In the genomic region with DNA sequence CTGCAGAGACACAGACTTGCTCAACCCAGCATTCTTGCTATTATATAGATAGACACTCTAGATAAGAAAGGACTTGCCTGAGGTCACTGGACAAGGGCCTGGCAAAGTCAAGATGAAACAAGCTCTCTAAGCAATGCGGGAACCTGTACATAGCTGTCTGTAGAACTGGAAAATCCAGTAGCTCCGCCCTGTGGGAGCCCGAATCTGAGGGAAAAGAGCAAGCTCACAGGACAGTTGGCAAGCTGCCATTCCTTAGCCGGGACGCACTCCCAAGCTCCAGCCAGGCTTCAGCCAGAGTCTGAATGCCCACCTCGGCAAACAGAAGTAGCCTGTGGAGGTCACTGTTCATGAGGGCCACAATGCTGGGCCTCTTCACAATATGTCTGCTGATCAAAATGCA, we compare ENCODE assay signal across 8 mouse cellular contexts. TPM values are rescaled to one million over a fixed set of nuclear protein-coding genes. Genes with fewer than 3 reads are reported as not detected.
DNase-seq lines count a peak whose midpoint lies in the region; ATAC-seq lines count a peak whose summit lies in the region.

No protein-coding gene starts in this region.

- peak; percentile 46 to 57 for DNase-seq in cerebellum, postnatal 10 days
- DNase-seq in cerebellum, adult 8-10 months, result no peak
- DNase-seq in midbrain, embryonic 10.5 days (ENCODE audit: low spot score), result no peak
- DNase-seq in kidney, postnatal 4 days, result peak; percentile 82 to 88
- peak; percentile 54 for DNase-seq in urinary bladder, adult 2 months (ENCODE audit: low spot score)
- DNase-seq in thymus, adult 18-20 months, result no peak

- H3K4me3 ChIP-seq in midbrain, embryonic 10.5 days, result no peak overlapping the region
- H3K4me3 ChIP-seq in midbrain, embryonic 15.5 days, result no peak overlapping the region

- H3K9me3 ChIP-seq in midbrain, embryonic 10.5 days (replicated peaks), result no peaks in the 10 kb centered on the region
- no peaks in the 10 kb centered on the region for H3K9me3 ChIP-seq in midbrain, embryonic 15.5 days

- no peaks in the 10 kb centered on the region for H3K36me3 ChIP-seq in midbrain, embryonic 10.5 days
- no peaks in the 10 kb centered on the region for H3K36me3 ChIP-seq in midbrain, embryonic 15.5 days (replicated peaks)

- 83% methylated on average over 6 of the region's 6 CpGs for WGBS in midbrain, embryonic 10.5 days
- 41% methylated on average over 6 of the region's 6 CpGs for WGBS in midbrain, embryonic 15.5 days

- ATAC-seq in midbrain, embryonic 15.5 days (replicated peaks), result no peak
- ATAC-seq in frontal cortex, adult (ENCODE audit: low TSS enrichment), result no peak

- no peak overlapping the region for H3K4me2 ChIP-seq in midbrain, embryonic 15.5 days

- no peaks in the 10 kb centered on the region for H3K27me3 ChIP-seq in midbrain, embryonic 10.5 days (ENCODE audit: low read depth, poor library complexity, severe bottlenecking)
- no peaks in the 10 kb centered on the region for H3K27me3 ChIP-seq in midbrain, embryonic 15.5 days (replicated peaks)

- no peak overlapping the region for H3K9ac ChIP-seq in midbrain, embryonic 15.5 days

- H3K27ac ChIP-seq in midbrain, embryonic 10.5 days (replicated peaks), result 0 out of 2 replicates have a peak overlapping the region, but pooled peaks have one; percentile 28
- H3K27ac ChIP-seq in midbrain, embryonic 15.5 days, result no peak overlapping the region

- peaks cover 13% of the 10 kb centered on the region for H3K4me1 ChIP-seq in midbrain, embryonic 10.5 days
- H3K4me1 ChIP-seq in midbrain, embryonic 15.5 days, result no peaks in the 10 kb centered on the region

RNA-seq across cellular contexts. Expression of a gene that starts 28.8 kb away (rescaled TPM):
- 0.90 and 1.0 TPM in 2 replicates for polyA plus RNA-seq in midbrain, embryonic 10.5 days (2016; fragmentation: Nextera tagmentation; extraction: Ambion mirVana)
- 0.37 and 0.61 TPM in 2 replicates for polyA plus RNA-seq in midbrain, embryonic 15.5 days (2015; fragmentation: Nextera tagmentation; extraction: Ambion mirVana)
- polyA plus RNA-seq in urinary bladder, adult 2 months (2012; rRNA removed), result 125 and 147 TPM in 2 replicates

RNA-seq across cellular contexts. Expression of a gene that starts 51.3 kb away (rescaled TPM):
- polyA plus RNA-seq in midbrain, embryonic 10.5 days (2016; fragmentation: Nextera tagmentation; extraction: Ambion mirVana), result 121 and 123 TPM in 2 replicates
- polyA plus RNA-seq in midbrain, embryonic 15.5 days (2015; fragmentation: Nextera tagmentation; extraction: Ambion mirVana), result 16.2 and 16.9 TPM in 2 replicates
- polyA plus RNA-seq in urinary bladder, adult 2 months (2012; rRNA removed), result 12.8 and 13.4 TPM in 2 replicates

Comparison
In these comparisons a context has a peak if more than half of its experiments do, and no peak if none do; other contexts are left out.
1. DNase-seq: peak in cerebellum, postnatal 10 days (2 of 2), kidney, postnatal 4 days (2 of 2) and urinary bladder, adult 2 months (single experiment); none in cerebellum, adult 8-10 months (single experiment), midbrain, embryonic 10.5 days (single experiment) and thymus, adult 18-20 months (0 of 2).
2. RNA of a gene that starts 28.8 kb away (polyA plus RNA-seq): 125 to 147 TPM in urinary bladder, adult 2 months; 0.90 to 1.0 TPM in midbrain, embryonic 10.5 days and 0.37 to 0.61 TPM in midbrain, embryonic 15.5 days; every median in the first group is over 10 times any median in the second.